Mouse (Mus musculus) mesoderm, embryonic 11.5 days (tissue): Measurements from ENCODE around the gene Masp2.
A peak's percentile ranks its signal among the peaks of the same experiment; 100 is the strongest.

Source experiments
- DNase-seq: peaks from one replicate; pipeline ENCODE4 v3.0.0-alpha.2; 2012; ENCODE audit warnings: low read depth, low spot score

The Masp2 gene

DNA sequence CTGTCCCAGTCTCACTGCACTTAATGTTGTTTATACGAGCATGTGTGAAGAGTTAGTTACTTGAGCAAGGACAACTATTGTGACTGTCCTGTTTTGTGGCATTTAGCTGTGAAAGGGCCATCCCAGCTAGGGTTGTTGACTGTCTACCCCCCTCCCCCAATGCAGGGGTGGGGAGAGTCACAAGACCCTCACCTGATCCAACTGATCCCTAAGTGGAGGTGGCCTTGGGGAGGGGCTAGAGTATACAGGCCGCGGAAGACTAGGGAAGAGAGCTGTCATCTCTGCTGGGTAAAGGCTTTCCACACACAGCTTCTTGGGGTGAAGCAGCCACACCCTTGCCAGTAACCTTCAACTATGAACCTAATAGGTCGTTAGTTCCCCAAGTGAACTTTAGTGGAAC, 2.0 kb upstream of the Masp2 start:
- DNase-seq, result no peak

DNA sequence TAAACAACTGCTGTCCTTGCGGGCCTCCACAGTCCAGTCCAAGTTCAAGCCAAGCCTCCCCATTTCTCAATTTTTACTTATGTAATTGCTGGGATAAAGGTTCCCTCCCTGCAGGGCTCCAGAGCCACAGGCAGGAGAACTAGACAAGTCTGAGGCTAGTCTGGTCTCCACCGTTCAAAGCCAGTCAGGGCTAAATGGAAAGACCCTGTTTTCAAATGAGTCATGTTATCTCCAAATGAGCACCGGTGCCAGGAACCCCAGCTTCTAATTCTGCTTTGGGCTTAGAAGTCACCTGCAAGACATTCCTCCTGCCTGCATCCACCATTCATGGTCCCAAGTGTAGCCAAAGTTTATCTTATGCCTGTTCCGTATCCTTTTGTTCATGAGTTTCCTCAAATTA, 483 bp upstream of the Masp2 start:
- no peak for DNase-seq

DNA sequence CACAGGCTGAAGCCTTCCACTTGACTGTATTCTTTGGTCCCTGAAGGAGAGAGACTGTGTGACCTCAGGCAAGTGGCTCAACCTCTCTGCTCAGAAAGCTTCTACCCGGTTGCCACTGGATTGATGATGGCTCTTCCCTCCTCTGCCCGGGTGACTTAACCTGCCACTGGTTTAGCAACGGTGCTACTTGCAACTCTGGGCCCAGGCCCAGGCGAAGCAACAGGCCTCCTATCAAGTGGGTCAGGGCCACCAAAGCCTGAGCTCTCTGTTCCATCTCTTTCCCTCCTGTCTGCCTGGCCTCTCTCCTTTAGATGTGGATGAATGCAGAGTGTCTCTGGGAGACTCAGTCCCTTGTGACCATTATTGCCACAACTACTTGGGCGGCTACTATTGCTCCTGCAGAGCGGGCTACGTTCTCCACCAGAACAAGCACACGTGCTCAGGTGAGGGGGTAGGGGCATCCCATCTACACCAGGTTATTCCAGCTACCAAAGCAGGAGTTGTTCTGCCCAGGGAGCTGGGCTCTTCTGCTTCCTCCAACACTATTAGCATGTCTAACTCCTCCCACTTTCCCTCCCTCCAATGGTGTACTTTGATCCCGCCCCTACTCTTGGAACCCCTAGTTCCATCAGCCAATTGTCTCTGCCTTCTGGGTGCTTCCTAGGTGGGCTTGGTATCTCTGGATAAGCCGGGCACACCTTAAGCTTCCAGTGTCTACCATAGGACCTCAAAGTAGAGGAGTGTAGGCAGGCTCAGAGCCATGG, 1.2 kb downstream of the Masp2 start:
- DNase-seq, result no peak

DNA sequence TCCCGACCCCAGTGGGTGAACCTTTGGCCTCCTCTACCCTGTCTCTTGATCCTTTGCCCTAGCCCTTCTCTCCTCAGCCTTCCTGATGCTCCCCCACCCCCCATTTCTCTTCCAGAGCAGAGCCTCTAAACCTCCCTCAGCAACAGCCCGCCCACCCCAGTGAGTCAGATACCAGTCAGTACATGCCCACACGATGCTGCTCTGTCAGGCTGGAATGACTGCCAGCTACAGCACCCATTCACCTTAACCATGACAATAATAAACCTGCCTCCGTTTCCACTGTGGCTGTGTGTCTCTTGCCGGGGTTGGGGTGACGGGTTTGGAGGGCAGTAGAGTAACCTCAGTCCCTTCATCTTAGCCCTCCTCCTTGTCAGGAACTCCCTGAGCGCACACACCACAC, 1.8 kb downstream of the Masp2 start:
- DNase-seq, result no peak

DNA sequence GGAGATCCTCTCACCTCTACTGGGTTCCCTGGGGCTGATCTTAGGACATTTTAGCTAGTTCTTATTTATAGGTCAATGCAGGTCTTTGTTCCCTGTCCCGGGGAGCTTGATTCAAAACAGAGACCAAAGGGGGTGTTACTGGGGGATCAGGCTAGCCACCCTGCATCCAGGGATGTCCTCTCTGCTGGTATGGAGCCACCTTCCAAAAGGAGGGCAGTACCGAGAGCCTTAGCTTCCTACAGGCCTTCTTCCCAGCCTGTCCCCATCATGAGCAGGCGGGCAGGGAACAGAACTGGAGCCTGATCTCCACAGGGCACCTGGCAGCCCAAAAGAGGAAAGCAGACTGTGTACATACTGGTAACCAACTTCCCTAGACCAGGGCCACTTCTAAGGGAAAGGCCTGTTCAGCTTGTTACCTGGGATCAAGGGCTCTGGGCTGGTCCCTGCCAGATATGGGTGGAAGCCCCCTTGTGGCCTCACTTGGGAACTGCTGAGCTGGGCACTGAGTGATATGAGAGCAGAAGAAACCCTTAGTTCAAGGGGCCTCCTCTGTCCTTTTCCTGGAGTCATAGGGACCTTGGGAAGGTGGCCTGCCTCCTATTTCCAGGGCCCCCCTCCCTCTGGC, 2.3 kb downstream of the Masp2 start:
- DNase-seq, result peak; percentile 71

DNA sequence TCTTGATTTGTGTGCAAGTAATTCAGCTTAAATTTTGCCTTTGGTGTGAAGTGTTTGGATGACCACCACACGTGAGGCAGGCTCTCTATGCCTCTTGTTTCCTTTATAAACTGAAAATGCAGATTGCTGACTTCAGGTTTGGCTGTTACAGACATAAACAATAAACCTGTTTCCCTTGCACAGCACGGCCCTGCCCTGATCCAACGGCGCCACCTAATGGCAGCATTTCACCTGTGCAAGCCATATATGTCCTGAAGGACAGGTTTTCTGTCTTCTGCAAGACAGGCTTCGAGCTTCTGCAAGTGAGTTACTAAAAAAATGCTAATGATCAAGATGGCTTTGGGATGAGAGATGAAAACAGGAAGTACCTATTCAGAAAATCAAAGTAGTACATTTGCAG, 5.4 kb downstream of the Masp2 start:
- peak; percentile 63 for DNase-seq

DNA sequence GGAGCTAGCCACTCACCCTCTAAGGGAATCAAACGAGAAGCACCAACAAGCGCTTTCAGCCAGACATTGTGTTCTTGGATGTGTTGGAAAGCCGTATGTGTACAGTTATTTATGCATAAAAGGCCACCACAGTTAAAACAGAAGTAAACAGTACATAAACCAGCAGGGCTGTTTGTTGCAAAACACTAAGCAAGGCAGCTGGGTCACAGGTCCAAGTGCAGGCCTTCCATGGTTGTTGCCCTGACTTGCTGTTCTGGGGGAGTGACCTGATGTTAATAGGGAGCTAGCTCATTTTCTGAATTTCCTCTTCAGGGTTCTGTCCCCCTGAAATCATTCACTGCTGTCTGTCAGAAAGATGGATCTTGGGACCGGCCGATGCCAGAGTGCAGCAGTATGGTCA, 7.5 kb downstream of the Masp2 start:
- no peak for DNase-seq

DNA sequence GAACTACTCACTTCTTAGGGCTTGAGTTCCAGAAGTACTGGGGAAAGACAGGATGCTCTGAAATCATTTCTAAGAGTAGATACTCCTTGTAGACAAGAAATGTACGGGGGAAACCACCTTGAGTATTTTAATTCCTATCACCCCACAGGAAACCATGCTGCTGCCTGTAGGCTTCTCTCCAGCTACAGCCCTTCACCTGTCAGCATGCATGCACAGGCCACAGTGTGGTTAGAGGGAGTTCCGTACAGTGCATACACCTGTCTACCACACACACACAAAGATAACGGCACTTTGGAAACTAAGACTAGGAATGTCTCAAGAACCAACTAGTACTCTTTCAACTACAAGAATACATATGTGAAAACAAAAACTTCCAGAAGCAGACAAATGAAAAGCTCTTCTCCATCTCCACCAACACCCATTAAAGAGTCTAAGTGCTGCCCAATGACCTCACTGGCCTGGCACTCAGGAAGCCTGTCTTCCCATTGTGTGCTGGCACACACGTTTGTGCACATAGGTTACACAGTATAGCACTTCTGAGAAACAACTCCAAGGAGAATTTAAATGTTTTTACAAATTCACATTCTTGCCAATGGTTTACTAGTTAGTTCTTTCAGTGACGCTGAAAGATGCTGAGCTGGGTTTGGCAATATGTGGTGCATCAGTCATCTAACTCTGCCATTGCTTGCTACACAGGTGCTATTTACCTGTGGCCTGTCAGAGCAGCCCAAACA, 8.4 kb downstream of the Masp2 start:
- DNase-seq, result no peak

DNA sequence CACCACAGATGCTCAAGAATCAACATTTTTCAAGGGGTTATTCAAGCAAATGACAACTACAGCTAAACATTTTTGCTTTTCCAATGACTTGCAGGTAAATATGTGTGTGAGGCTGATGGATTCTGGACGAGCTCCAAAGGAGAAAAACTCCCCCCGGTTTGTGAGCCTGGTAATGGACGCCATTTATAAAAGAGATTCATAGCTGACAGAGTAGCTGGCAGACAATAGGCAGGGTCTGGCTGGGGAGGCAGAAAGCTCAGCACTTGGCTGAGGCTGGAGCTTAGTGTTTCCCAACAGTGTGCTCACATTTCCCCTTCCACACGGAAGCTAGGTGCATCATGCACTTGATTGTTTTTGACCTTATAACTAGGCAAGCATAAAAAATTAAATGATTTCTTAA, 10.2 kb downstream of the Masp2 start:
- DNase-seq, result no peak

DNA sequence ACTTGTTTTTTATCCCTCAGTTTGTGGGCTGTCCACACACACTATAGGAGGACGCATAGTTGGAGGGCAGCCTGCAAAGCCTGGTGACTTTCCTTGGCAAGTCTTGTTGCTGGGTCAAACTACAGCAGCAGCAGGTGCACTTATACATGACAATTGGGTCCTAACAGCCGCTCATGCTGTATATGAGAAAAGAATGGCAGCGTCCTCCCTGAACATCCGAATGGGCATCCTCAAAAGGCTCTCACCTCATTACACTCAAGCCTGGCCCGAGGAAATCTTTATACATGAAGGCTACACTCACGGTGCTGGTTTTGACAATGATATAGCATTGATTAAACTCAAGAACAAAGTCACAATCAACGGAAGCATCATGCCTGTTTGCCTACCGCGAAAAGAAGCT, 11.4 kb downstream of the Masp2 start:
- DNase-seq, result no peak

DNA sequence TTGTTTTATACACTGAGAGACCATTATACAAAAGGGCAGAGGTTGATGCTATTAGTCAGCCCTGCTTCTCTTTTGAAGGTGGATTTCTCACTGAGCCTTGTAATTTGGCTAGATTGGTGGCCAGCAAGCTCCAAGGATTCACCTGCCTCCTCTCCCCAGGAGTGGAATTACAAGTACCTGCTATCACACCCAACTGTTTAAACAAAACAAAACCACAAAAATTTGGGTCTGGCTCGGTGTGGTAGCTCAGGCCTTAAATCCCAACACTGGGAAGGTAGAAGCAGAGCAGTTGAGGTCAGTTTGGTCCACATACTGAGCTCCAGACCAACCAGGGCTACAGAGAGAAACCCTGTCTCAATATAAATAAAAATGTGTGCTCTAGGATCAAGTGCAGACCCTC, 17.5 kb downstream of the Masp2 start:
- DNase-seq, result no peak

DNA sequence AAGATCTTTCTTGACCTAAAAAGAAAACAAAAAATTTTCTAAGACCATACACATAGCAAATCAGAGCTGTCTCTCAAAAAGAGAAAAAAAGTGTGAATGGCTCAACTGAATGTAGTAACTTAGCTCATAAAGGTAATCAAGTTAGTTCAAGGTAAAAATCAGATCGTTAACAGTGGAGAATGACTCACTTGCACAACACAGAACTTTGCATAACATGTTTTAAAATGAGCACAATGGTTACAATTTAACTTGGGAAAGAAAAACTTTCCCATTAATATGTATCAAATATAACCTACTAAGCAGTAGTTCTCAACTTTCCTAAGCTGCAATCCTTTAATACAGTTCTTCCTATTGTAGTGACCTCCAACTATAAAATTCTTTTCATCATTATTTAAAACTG, 18.4 kb downstream of the Masp2 start:
- DNase-seq, result no peak

DNA sequence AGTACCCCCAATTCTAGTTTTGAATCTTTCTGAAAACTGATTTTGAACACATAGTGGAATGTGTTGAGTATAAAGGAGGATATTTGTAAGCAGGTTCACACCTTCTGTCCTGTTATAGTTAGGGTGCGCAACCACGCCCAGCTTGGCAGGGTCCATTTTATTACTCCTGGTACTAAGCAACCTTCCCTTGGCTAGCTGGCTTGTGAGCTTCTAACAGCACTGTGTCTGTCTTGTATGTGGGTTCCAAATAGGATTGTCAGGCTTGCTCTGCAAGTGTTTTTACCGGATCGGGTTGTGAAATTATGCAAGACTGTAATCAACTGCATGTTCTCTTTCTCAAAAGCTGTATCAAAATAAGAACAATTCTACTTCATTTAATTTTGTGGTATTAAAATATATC, 20.1 kb downstream of the Masp2 start:
- DNase-seq, result no peak

DNA sequence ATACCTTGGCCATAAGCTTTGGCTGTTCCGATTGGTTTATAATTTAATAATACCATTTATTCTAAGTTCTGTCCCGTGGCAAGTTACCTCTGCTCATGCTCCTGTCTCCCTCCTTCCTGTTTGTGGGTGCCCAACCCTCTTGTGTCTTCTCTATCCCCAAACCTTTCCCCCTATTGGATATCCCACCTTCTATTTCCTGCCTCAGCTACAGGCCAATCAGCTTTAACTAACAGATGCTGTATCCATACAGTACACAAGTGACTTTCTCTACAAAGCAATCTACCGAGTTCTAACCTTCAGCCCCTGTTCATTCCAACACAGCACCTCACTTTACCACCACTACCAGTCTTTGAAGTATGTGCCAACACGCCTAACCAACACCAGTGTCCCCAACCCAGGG, 21.3 kb downstream of the Masp2 start:
- no peak for DNase-seq

DNA sequence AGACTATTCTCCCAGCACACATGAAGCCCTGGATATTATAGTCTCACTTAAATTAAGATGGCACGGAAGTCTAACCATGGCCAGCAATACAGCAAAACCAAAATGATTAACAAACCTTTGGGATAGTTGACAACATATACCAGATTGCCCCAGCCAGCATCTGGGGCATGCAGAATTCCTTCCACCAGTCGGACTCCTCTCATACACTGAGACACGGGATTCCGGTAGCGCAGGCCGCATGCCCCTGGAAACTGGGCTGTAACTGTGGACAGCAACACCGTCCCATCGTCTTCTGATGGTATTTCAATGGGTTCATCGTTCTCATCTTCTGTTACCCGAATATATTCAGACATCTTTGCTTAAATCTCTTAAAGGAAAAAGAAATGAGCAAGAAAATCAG, 22.7 kb downstream of the Masp2 start:
- DNase-seq, result no peak

DNA sequence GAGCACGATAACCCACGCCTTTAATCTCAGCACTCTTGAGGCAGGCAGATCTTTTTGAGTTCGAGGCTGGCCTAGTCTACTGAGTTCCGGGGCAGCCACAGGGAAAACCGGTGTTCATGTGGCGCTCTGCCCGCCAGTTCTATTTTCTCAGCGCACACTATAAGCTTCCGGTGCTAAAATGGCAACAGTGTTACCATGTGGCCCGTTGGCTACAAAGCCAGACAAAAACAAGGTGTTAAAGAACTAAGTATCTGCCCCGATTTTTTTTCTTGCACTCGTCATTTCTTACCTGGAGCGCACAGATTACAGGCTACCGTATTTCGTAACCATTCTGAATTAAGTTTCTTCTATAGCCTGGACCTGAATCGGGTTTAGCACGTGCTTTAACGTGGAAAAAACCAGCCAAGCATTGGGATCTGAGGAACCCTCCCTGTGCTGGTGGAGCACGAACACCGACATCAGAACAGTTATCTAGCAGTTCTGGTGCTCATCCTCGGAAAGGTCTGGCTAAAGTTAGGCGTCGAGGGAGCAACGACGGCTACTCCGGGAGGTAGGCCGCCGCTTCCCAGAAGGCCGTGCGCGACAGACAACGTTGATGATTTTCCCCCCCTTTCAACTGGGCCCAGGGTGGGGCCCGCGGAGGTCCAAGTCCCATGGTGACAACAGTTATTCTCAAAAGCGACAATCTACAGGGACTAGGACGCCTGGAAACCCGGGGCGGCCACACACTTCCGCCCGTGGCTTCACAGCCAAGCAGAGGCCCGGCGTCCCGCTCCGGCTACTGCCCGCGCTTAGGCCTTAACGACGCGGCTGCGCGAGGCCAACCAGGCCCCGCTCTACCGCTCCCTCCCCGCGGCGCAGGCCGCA, 23.6 kb downstream of the Masp2 start:
- DNase-seq, result peak; percentile 39

DNA sequence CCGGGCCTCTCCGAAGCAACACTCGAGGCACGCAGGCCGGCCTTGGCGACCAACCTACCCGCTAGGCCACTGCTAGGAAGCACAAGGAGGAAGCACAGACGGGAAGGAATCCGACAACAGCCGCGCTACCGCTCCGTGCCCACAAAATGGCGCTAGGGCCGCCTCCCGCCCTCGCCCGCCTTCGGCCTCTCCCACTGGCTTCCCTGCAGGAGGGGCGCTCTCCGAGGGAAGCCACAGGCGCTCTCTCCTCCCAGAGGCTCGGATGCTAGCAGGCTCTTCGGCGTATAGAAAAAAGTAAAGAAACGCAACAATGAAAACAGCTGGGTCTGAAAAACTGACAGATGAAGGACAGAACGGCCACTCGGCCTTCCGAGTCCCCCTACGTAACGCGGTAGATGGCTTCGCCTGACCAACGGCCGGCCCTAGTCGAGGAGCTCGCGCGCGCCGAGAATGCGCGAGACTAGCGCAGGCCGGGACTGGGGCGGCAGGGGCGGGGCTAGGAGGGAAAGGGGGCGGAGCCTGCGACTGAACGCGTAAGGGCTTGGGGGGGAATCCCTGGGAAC, 24.4 kb downstream of the Masp2 start, which contains the start of gene Tardbp:
TSS of gene Tardbp (minus strand) at position 397 of the 563 bp plus-strand sequence.
- DNase-seq, result peak; percentile 96

DNA sequence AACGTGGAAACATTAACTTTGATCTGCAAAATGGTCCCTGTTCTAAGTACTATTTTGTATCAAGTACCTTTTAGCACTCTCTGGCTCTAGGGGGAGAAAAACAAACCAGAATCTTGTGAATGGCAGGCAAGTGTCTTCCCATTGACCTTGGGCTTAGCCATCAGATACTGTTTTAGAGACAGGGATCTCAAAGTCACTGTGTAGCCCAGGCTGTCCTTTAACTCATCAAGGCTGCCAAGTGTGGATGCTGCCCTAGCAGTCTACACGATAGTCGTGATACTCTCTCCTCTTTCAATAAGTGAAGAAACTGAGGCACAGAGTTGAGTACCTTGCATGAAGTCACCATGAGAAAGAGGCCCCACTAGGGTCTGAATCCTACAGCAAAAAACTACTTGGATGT, 24.9 kb downstream of the Masp2 start:
- DNase-seq, result no peak

DNA sequence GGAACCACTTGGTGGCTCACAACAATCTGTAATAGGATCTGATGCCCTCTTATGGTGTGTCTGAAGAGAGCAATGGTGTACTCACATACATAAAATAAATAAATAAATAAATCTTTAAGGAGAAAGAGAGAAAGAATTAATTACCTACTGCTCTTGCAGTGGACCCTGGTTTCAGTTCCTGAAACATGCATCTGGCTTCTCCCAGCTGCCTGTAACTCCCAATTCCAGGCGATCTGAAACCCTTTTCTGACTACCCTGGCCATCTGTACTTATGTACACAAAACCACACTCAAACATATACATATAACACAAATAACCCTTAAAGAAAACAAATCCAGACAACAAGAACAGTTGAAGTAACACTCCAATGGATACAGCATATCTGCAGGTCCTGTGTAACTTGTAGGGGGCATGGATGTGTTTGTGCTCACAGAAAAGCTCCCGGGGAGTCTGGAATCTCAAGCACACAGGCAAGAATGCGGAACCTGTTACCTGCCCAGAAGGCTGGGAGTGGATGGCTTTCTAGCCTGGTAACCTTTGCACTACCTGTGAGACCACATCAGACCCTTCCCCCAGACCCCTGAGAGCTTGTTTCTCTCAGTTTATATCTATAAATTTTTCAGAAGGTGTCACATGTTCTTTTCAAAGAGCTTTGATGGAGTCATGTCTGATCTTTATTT, 29.8 kb downstream of the Masp2 start:
- DNase-seq, result no peak

DNA sequence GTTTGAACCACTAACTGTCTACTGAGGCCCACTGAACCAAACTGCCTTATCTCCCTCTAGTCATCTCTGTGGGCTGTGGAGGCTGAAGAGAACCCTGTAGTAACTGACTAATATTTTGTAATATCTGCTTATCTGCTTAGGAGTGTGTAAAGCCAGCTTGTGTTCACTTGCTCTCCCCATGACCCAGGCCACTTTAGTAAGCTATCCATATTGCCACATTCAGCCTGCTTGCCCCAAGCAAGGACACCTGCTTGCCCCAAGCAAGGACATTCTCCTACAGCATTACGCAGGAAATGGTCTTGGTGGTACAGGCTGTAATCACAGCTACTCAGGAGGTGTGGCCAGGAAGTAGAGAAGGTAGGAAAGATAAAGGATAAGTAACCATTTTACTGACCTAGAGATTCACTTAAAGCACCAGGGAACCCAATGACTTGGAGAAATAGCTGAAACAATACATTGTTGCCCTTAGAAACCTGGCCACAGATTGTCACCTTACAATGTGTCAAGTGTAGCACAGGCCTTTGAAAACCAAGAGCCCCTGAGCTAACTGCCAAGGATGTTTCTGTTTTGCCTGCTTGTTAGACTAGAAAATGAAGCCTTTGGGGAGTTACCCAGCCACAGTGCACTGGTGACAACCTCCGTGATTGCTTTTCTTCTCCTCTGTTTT, 31.2 kb downstream of the Masp2 start:
- no peak for DNase-seq
